In the genomic region with DNA sequence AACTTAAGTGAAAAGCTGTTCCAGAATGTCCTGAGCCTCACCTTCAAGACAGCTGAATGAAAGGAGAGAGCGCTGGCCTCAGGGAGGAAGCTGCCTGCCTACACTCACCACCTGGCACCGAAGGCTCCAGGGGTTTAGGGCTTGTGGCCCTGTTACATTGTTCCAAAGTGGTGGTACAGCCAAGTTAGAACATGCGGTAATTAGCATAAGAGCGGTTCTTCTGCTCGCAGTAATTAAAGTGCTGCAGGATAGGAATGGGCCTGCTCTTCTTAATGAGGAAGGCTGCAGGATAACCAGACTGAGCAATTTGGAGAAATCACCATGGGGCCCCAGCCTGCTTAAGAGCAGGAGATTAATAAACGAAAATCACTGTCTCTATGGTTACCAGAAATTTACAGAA, we compare ENCODE assay signal across 11 mouse cellular contexts.
DNase-seq lines count a peak whose midpoint lies in the region; ATAC-seq lines count a peak whose summit lies in the region.
"Had no signal": no experiment of that assay in that cellular context is flagged by ENCODE, and none has a peak within 500 bp of the region (broad histone marks: within the 10 kb centered on the region; RNA-seq: fewer than 3 reads in every experiment).

No protein-coding gene starts in this region.

- peak; percentile 19 for DNase-seq in layer of hippocampus, adult 11-12 months (ENCODE audit: low spot score)
- DNase-seq in layer of hippocampus, postnatal 25 days (ENCODE audit: extremely low spot score in 1 of 2, low spot score in 1 of 2) = no peak
- peak; percentile 6 for DNase-seq in ES-CJ7 (ENCODE audit: low read depth, low spot score)
- DNase-seq in brain, embryonic 18.5 days (ENCODE audit: low read depth, low spot score) = peak; percentile 14
- no peak for DNase-seq in lung, postnatal 14 days
- DNase-seq in adrenal gland, postnatal 36 days = no peak
- no peak for DNase-seq in gastrocnemius, postnatal 25 days
- DNase-seq: lung, postnatal 10 days had no signal

- H3K9ac ChIP-seq in forebrain, embryonic 16.5 days (replicated peaks; ENCODE audit: low read depth, low read length) = no peak overlapping the region
- H3K9ac ChIP-seq: intestine, embryonic 15.5 days had no signal

- H3K4me3 ChIP-seq in forebrain, embryonic 16.5 days (replicated peaks; ENCODE audit: low read length) = no peak overlapping the region
- H3K4me3 ChIP-seq: intestine, embryonic 15.5 days; myocyte had no signal

- H3K9me3 ChIP-seq in forebrain, embryonic 16.5 days (ENCODE audit: control insufficient read depth, low read length) = no peaks in the 10 kb centered on the region
- H3K9me3 ChIP-seq: intestine, embryonic 15.5 days had no signal

- H3K4me2 ChIP-seq in forebrain, embryonic 16.5 days (ENCODE audit: low read length) = no peak overlapping the region
- H3K4me2 ChIP-seq: intestine, embryonic 15.5 days had no signal

- peaks cover 12% of the 10 kb centered on the region for H3K4me1 ChIP-seq in forebrain, embryonic 16.5 days (replicated peaks; ENCODE audit: control insufficient read depth, insufficient read depth, low read length)
- H3K4me1 ChIP-seq: intestine, embryonic 15.5 days had no signal

- peak; percentile 79 for ATAC-seq in forebrain, embryonic 16.5 days
- ATAC-seq: intestine, embryonic 15.5 days had no signal

- no peaks in the 10 kb centered on the region for H3K27me3 ChIP-seq in forebrain, embryonic 16.5 days (replicated peaks; ENCODE audit: control insufficient read depth, insufficient read depth, low read length)
- H3K27me3 ChIP-seq: intestine, embryonic 15.5 days had no signal

- WGBS in forebrain, embryonic 16.5 days = 9% methylated on average over 6 of the region's 6 CpGs

- no peak overlapping the region for H3K27ac ChIP-seq in forebrain, embryonic 16.5 days (ENCODE audit: low read length)
- H3K27ac ChIP-seq: intestine, embryonic 15.5 days had no signal

- H3K36me3 ChIP-seq in forebrain, embryonic 16.5 days (ENCODE audit: control insufficient read depth, insufficient read depth) = no peaks in the 10 kb centered on the region
- H3K36me3 ChIP-seq: intestine, embryonic 15.5 days had no signal

Comparison
In these comparisons a context has a peak if more than half of its experiments do, and no peak if none do; other contexts are left out.
1. DNase-seq: peak in layer of hippocampus, adult 11-12 months (single experiment), ES-CJ7 (single experiment) and brain, embryonic 18.5 days (single experiment); none in layer of hippocampus, postnatal 25 days (0 of 2), lung, postnatal 14 days (single experiment), adrenal gland, postnatal 36 days (0 of 2) and gastrocnemius, postnatal 25 days (single experiment).